Mouse (Mus musculus): ENCODE measurements around the gene Nxph3.

GRCm38 (mm10) chr11:95476323-95476722 lies 38.0 kb downstream of the Nxph3 start:
- TF ChIP-seq CTCF (IDR thresholded peaks at IDR 0.05) (no peak), EP300 (IDR thresholded peaks at IDR 0.05) (no peak)
